In genomic region chr8:126730017-126730631, GRCm38 (mm10) we compare ENCODE assay signal across 23 mouse cellular contexts.
DNase-seq lines count a peak whose midpoint lies in the region; ATAC-seq and TF ChIP-seq lines count a peak whose summit lies in the region.
"Had no signal": no experiment of that assay in that cellular context is flagged by ENCODE, and none has a peak within 500 bp of the region (broad histone marks: within the 10 kb centered on the region; RNA-seq: fewer than 3 reads in every experiment).

No protein-coding gene starts in this region.

- no peaks in the 10 kb centered on the region for H3K79me2 ChIP-seq in MEL (ENCODE audit: control insufficient read depth, insufficient read depth, low read length, poor library complexity)

- H3K27ac ChIP-seq in kidney, embryonic 15.5 days: peak overlapping the region; percentile 70; the same call in 1 of the 2 replicates
- H3K27ac ChIP-seq in kidney, adult 2 months (ENCODE audit: insufficient read depth, low read depth, low read length): no peak overlapping the region
- no peak overlapping the region for H3K27ac ChIP-seq in MEL (ENCODE audit: control insufficient read depth, low read depth, low read length)
- peak overlapping the region; percentile 42; the same call in 1 of the 2 replicates for H3K27ac ChIP-seq in bone marrow, adult 2 months (ENCODE audit: control insufficient read depth, insufficient read depth, low read depth, low read length, poor library complexity)
- no peak overlapping the region for H3K27ac ChIP-seq in forebrain, embryonic 12.5 days
- no peak overlapping the region for H3K27ac ChIP-seq in intestine, embryonic 16.5 days (ENCODE audit: low read length)
- H3K27ac ChIP-seq: embryonic facial prominence, embryonic 13.5 days; forebrain, embryonic 13.5 days; gastrocnemius, adult 2 months; heart, adult 2 months; heart, embryonic 13.5 days; hindbrain, embryonic 13.5 days; hindbrain, postnatal 0 days had no signal

- no peaks in the 10 kb centered on the region for H3K27me3 ChIP-seq in kidney, embryonic 15.5 days
- no peaks in the 10 kb centered on the region for H3K27me3 ChIP-seq in kidney, adult 2 months (replicated peaks; ENCODE audit: control insufficient read depth, insufficient read depth, low read length)
- H3K27me3 ChIP-seq in MEL (ENCODE audit: control insufficient read depth in 1 of 2, insufficient read depth in 2 of 2, low read length in 2 of 2): peaks cover 0 to 1% of the 10 kb centered on the region in 2 experiments; a peak in 2 of 4 replicates
- H3K27me3 ChIP-seq in forebrain, embryonic 12.5 days: no peaks in the 10 kb centered on the region
- no peaks in the 10 kb centered on the region for H3K27me3 ChIP-seq in intestine, embryonic 16.5 days (replicated peaks; ENCODE audit: control insufficient read depth, insufficient read depth, low read length)
- H3K27me3 ChIP-seq: CH12.LX; embryonic facial prominence, embryonic 13.5 days; forebrain, embryonic 13.5 days; heart, embryonic 13.5 days had no signal

- ATAC-seq in kidney, embryonic 15.5 days (replicated peaks; ENCODE audit: low FRiP score): 0 out of 2 replicates have a peak, but pooled peaks have one; percentile 12
- ATAC-seq in hematopoietic stem cell, adult 5-6 weeks (replicated peaks in 1 of 2; ENCODE audit: insufficient read depth in 1 of 2, low FRiP score in 2 of 2, low TSS enrichment in 1 of 2, low read depth in 1 of 2, poor library complexity in 2 of 2, severe bottlenecking in 2 of 2): peak; percentile 40 to 63; a peak in 2 of 4 replicates
- no peak for ATAC-seq in forebrain, embryonic 12.5 days (ENCODE audit: low FRiP score)
- no peak for ATAC-seq in intestine, embryonic 16.5 days
- ATAC-seq: forebrain, embryonic 13.5 days; hindbrain, postnatal 0 days had no signal

- H3K4me1 ChIP-seq in kidney, embryonic 15.5 days: peaks cover 56% of the 10 kb centered on the region
- peaks cover 17% of the 10 kb centered on the region for H3K4me1 ChIP-seq in kidney, adult 2 months (ENCODE audit: control insufficient read depth, insufficient read depth, low read length)
- no peaks in the 10 kb centered on the region; a peak in 1 of 4 replicates for H3K4me1 ChIP-seq in MEL (ENCODE audit: control insufficient read depth in 1 of 2, insufficient read depth in 2 of 2, low read length in 2 of 2)
- H3K4me1 ChIP-seq in bone marrow, adult 2 months (ENCODE audit: control insufficient read depth, insufficient read depth, low read length): peaks cover 4% of the 10 kb centered on the region
- peaks cover 20% of the 10 kb centered on the region for H3K4me1 ChIP-seq in forebrain, embryonic 12.5 days
- peaks cover 21% of the 10 kb centered on the region for H3K4me1 ChIP-seq in intestine, embryonic 16.5 days (ENCODE audit: control insufficient read depth, insufficient read depth, low read length)

- no peak overlapping the region for H3K4me3 ChIP-seq in kidney, embryonic 15.5 days (replicated peaks)
- no peak overlapping the region for H3K4me3 ChIP-seq in kidney, adult 2 months (ENCODE audit: insufficient read depth, low read depth, low read length)
- H3K4me3 ChIP-seq in MEL (ENCODE audit: control insufficient read depth in 1 of 2, insufficient read depth in 1 of 2, low read depth in 2 of 2, low read length in 2 of 2): no peak overlapping the region
- H3K4me3 ChIP-seq in bone marrow, adult 2 months (replicated peaks; ENCODE audit: control insufficient read depth, low read depth, low read length): no peak overlapping the region
- no peak overlapping the region for H3K4me3 ChIP-seq in forebrain, embryonic 12.5 days (replicated peaks)
- no peak overlapping the region for H3K4me3 ChIP-seq in intestine, embryonic 16.5 days (ENCODE audit: low read length)
- H3K4me3 ChIP-seq: embryonic facial prominence, embryonic 13.5 days; forebrain, embryonic 13.5 days; gastrocnemius, adult 2 months; heart, adult 2 months; heart, embryonic 13.5 days; hindbrain, embryonic 13.5 days had no signal

- H3K36me3 ChIP-seq in kidney, embryonic 15.5 days: no peaks in the 10 kb centered on the region
- H3K36me3 ChIP-seq in kidney, adult 2 months (ENCODE audit: control insufficient read depth, insufficient read depth, low read length): no peaks in the 10 kb centered on the region
- no peaks in the 10 kb centered on the region for H3K36me3 ChIP-seq in MEL (ENCODE audit: control insufficient read depth in 1 of 2, insufficient read depth in 2 of 2, low read length in 2 of 2)
- H3K36me3 ChIP-seq in forebrain, embryonic 12.5 days (replicated peaks): no peaks in the 10 kb centered on the region
- no peaks in the 10 kb centered on the region for H3K36me3 ChIP-seq in intestine, embryonic 16.5 days (ENCODE audit: control insufficient read depth, insufficient read depth, low read length)
- H3K36me3 ChIP-seq: embryonic facial prominence, embryonic 13.5 days; heart, embryonic 13.5 days; hindbrain, embryonic 13.5 days had no signal

- WGBS in kidney, embryonic 15.5 days: 64% methylated on average over 3 of the region's 3 CpGs
- 80% methylated on average over 3 of the region's 3 CpGs for WGBS in kidney, adult 2 months
- 68% methylated on average over 3 of the region's 3 CpGs for WGBS in bone marrow, adult 2 months
- 76% methylated on average over 2 of the region's 3 CpGs for WGBS in forebrain, embryonic 12.5 days
- WGBS in intestine, embryonic 16.5 days: 88% methylated on average over 3 of the region's 3 CpGs

- no peak overlapping the region for H3K4me2 ChIP-seq in kidney, embryonic 15.5 days
- H3K4me2 ChIP-seq in forebrain, embryonic 12.5 days: no peak overlapping the region
- no peak overlapping the region for H3K4me2 ChIP-seq in intestine, embryonic 16.5 days (ENCODE audit: low read depth, low read length)
- H3K4me2 ChIP-seq: embryonic facial prominence, embryonic 13.5 days; forebrain, embryonic 13.5 days; heart, embryonic 13.5 days; hindbrain, embryonic 13.5 days had no signal

- H3K9ac ChIP-seq in kidney, embryonic 15.5 days: no peak overlapping the region
- no peak overlapping the region for H3K9ac ChIP-seq in MEL (ENCODE audit: control insufficient read depth, low read depth, low read length, poor library complexity, severe bottlenecking)
- H3K9ac ChIP-seq in forebrain, embryonic 12.5 days: no peak overlapping the region
- no peak overlapping the region for H3K9ac ChIP-seq in intestine, embryonic 16.5 days (ENCODE audit: low read depth, low read length)
- H3K9ac ChIP-seq: embryonic facial prominence, embryonic 13.5 days; forebrain, embryonic 13.5 days; heart, embryonic 13.5 days; hindbrain, embryonic 13.5 days had no signal

- no peak for TF ChIP-seq POLR2A in kidney, adult 2 months (IDR thresholded peaks at IDR 0.05; ENCODE audit: low read depth, low read length)
- TF ChIP-seq POLR2A in MEL (IDR thresholded peaks at IDR 0.05; ENCODE audit: control insufficient read depth in 1 of 2, insufficient read depth in 1 of 2, low read depth in 1 of 2, low read length in 2 of 2, poor library complexity in 1 of 2): no peak
- TF ChIP-seq POLR2A in bone marrow, adult 2 months (IDR thresholded peaks at IDR 0.05; ENCODE audit: borderline replicate concordance, control insufficient read depth, low read depth, low read length): no peak

- no peak for DNase-seq in kidney, adult 2 months
- DNase-seq in MEL (ENCODE audit: low read depth, low spot score): peak; percentile 11
- DNase-seq in left cerebral cortex, postnatal 14 days (ENCODE audit: low spot score in 2 of 2): no peak
- DNase-seq: adrenal gland, adult 8-10 months; adrenal gland, postnatal 36 days; cerebellum, adult 11-12 months; cerebellum, adult 9-10 months; cerebellum, postnatal 25 days; gastrocnemius, adult 2 months; gastrocnemius, postnatal 36 days; heart, adult 2 months; heart, postnatal 4 days had no signal

- intact Hi-C loops in left cerebral cortex, postnatal 14 days (cut with DNase I): no loop called here

- TF ChIP-seq EP300 in MEL (IDR thresholded peaks at IDR 0.05; ENCODE audit: low read depth in 1 of 2, low read length in 2 of 2): no peak

- no peaks in the 10 kb centered on the region for H3K9me3 ChIP-seq in kidney, embryonic 15.5 days (replicated peaks)
- no peaks in the 10 kb centered on the region for H3K9me3 ChIP-seq in MEL (replicated peaks; ENCODE audit: insufficient read depth, low read length)
- no peaks in the 10 kb centered on the region for H3K9me3 ChIP-seq in forebrain, embryonic 12.5 days
- no peaks in the 10 kb centered on the region for H3K9me3 ChIP-seq in intestine, embryonic 16.5 days (ENCODE audit: control insufficient read depth, low read length)
- H3K9me3 ChIP-seq: forebrain, embryonic 13.5 days; hindbrain, embryonic 13.5 days had no signal

- TF ChIP-seq CTCF in kidney, adult 2 months (conservative IDR thresholded peaks at IDR 0.05; ENCODE audit: insufficient read depth, insufficient read length, low read depth, low read length): no peak
- TF ChIP-seq CTCF in MEL (IDR thresholded peaks at IDR 0.05 in 2 of 3, conservative IDR thresholded peaks at IDR 0.05 in 1 of 3; ENCODE audit: control insufficient read depth in 1 of 3, insufficient read depth in 1 of 3, low read depth in 2 of 3, low read length in 3 of 3, poor library complexity in 1 of 3, severe bottlenecking in 1 of 3): no peak
- TF ChIP-seq CTCF in bone marrow, adult 2 months (IDR thresholded peaks at IDR 0.05; ENCODE audit: control insufficient read depth, insufficient read depth, low read length): no peak

- TF ChIP-seq RAD21 in MEL (IDR thresholded peaks at IDR 0.05; ENCODE audit: low read depth, low read length): no peak

TF ChIP-seq in MEL, 35 proteins besides CTCF, POLR2A, EP300 and RAD21 (continues in another document):
- TF ChIP-seq ETS1 (IDR thresholded peaks at IDR 0.05; ENCODE audit: low read depth, low read length) (no peak), MXI1 (IDR thresholded peaks at IDR 0.05; ENCODE audit: low read depth, low read length) (no peak), KAT2A (conservative IDR thresholded peaks at IDR 0.05; ENCODE audit: low read depth, low read length) (no peak), TCF12 (IDR thresholded peaks at IDR 0.05; ENCODE audit: low read depth, low read length) (no peak), USF1 (IDR thresholded peaks at IDR 0.05; ENCODE audit: low read depth, low read length) (no peak), ZKSCAN1 (IDR thresholded peaks at IDR 0.05; ENCODE audit: low read depth, low read length) (no peak), TAL1 (IDR thresholded peaks at IDR 0.05; ENCODE audit: low read length) (no peak), MAX (IDR thresholded peaks at IDR 0.05; ENCODE audit: low read length) (no peak), MAFK (IDR thresholded peaks at IDR 0.05; ENCODE audit: borderline replicate concordance, low read depth, low read length) (no peak), GABPA (IDR thresholded peaks at IDR 0.05; ENCODE audit: low read depth, low read length) (no peak), MAZ (IDR thresholded peaks at IDR 0.05; ENCODE audit: low read depth, low read length) (no peak), RCOR1 (IDR thresholded peaks at IDR 0.05; ENCODE audit: low read depth, low read length) (no peak), JUND (IDR thresholded peaks at IDR 0.05; ENCODE audit: low read depth, low read length) (no peak), TBP (IDR thresholded peaks at IDR 0.05; ENCODE audit: low read depth, low read length) (no peak), CHD2 (IDR thresholded peaks at IDR 0.05; ENCODE audit: low read length) (no peak), USF2 (IDR thresholded peaks at IDR 0.05; ENCODE audit: borderline replicate concordance in 1 of 2, insufficient read depth in 1 of 2, low read depth in 1 of 2, low read length in 2 of 2) (no peak)

Comparison
In these comparisons a context has a peak if more than half of its experiments do, and no peak if none do; other contexts are left out.
1. H3K27ac ChIP-seq: peak in kidney, embryonic 15.5 days (single experiment) and bone marrow, adult 2 months (single experiment); none in kidney, adult 2 months (single experiment), MEL (single experiment), forebrain, embryonic 12.5 days (single experiment) and intestine, embryonic 16.5 days (single experiment).
2. ATAC-seq: peak in kidney, embryonic 15.5 days (single experiment) and hematopoietic stem cell, adult 5-6 weeks (2 of 2); none in forebrain, embryonic 12.5 days (single experiment) and intestine, embryonic 16.5 days (single experiment).